Mouse (Mus musculus) limb, embryonic 11.5 days (tissue): ENCODE data around the gene Nfatc2. TPM values are rescaled to one million over a fixed set of nuclear protein-coding genes. Genes with fewer than 3 reads are reported as not detected.
A peak's percentile ranks its signal among the peaks of the same experiment; 100 is the strongest.

Experiments
- ATAC-seq: fragments of 200-750 bp; cut with Nextera tagmentation; 2 replicates; pipeline ENCODE4 v1.8.0; 2017; ENCODE audit warnings: low read depth; ENCODE audit not compliant: insufficient number of reproducible peaks, low FRiP score, low TSS enrichment
- DNase-seq: peaks from one replicate; pipeline ENCODE4 v3.0.0-alpha.2; 2015; ENCODE audit warnings: low spot score
- H3K27ac ChIP-seq: fragments of 300-500 bp; sonication (generic); replicated peaks from 2 replicates; pipeline ENCODE4 v1.5.1; 2014; ENCODE audit warnings: low read depth, mild to moderate bottlenecking, low read length
- H3K27me3 ChIP-seq: fragments of 300-500 bp; sonication (generic); 2 replicates; pipeline ENCODE4 v1.6.1; 2014; ENCODE audit warnings: mild to moderate bottlenecking, low read length, mixed read lengths; ENCODE audit not compliant: control insufficient read depth, insufficient read depth
- H3K36me3 ChIP-seq: fragments of 300-500 bp; sonication (generic); 2 replicates; pipeline ENCODE4 v1.6.1; 2014; ENCODE audit warnings: mild to moderate bottlenecking, low read length, moderate library complexity, mixed read lengths; ENCODE audit not compliant: control insufficient read depth, insufficient read depth
- H3K4me1 ChIP-seq: fragments of 300-500 bp; sonication (generic); 2 replicates; pipeline ENCODE4 v1.6.1; 2014; ENCODE audit warnings: low read length, mixed read lengths; ENCODE audit not compliant: control insufficient read depth, insufficient read depth
- H3K4me2 ChIP-seq: fragments of 300-500 bp; sonication (generic); 2 replicates; pipeline ENCODE4 v1.6.1; 2014; ENCODE audit warnings: low read depth, mild to moderate bottlenecking, moderate library complexity; ENCODE audit not compliant: severe bottlenecking
- H3K4me3 ChIP-seq: fragments of 300-500 bp; sonication (generic); 2 replicates; pipeline ENCODE4 v1.5.1; 2014; ENCODE audit warnings: low read depth, low read length
- H3K9ac ChIP-seq: fragments of 300-500 bp; sonication (generic); 2 replicates; pipeline ENCODE4 v1.6.1; 2014; ENCODE audit warnings: mild to moderate bottlenecking, low read length
- H3K9me3 ChIP-seq: fragments of 300-500 bp; sonication (generic); 2 replicates; pipeline ENCODE4 v1.6.1; 2016; ENCODE audit warnings: low read length; ENCODE audit not compliant: control insufficient read depth
- WGBS: fragments of 180-500 bp; shearing (Covaris S2); extraction: QIAGEN DNeasy Blood & Tissue Kit; methylation state at CpG from one replicate; pipeline ENCODE4 v1.1.7; 2014; 5-methylcytosine and 5-hydroxymethylcytosine counted together
- polyA plus RNA-seq: library from polyadenylated mRNA; unstranded; fragments of >200 nt; fragmentation: Nextera tagmentation; extraction: Ambion mirVana; gene quantifications from 2 replicates; pipeline ENCODE4 v1.2.1, GENCODE M21; 2014

Gene Nfatc2
- polyA plus RNA-seq, 1 experiment from 2014 or later, result 4.9 TPM

- Histone ChIP-seq H3K36me3 (no peaks in the 10 kb centered on the region), H3K9ac (no peak overlapping the region), H3K4me2 (no peak overlapping the region), H3K9me3 (no peaks in the 10 kb centered on the region), H3K27me3 (no peaks in the 10 kb centered on the region; the same call in 1 of the 2 replicates), H3K4me3 (no peak overlapping the region), H3K4me1 (peaks cover 56% of the 10 kb centered on the region), H3K27ac (no peak overlapping the region)
- no peak for DNase-seq
- no peak for ATAC-seq
- 68% methylated on average over 6 of the region's 6 CpGs for WGBS
Measured at GRCm38 (mm10) chr2:168632543-168632942, 31.1 kb upstream of the Nfatc2 start.

DNA sequence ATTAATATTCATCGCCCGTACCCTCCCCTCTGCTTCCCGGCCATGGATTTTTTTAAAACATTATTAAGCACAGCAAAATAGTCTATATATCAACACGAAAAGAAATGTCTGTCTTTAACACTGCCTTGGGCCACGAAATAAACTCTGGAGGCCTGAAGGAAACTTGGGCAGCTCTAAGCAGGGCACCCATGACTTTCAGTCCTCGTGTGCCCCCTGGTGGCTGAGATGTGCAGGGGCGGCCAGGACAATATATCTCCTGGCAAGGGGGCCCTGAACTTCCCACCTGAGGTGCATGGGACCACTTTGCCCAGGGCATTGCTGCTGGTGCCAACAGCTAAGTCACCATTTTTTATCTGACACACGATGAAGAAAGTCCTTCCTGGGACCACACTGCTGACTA lies 27.3 kb upstream of the Nfatc2 start:
- WGBS, result 29% methylated on average over 8 of the region's 8 CpGs
- Histone ChIP-seq H3K9ac (no peak overlapping the region), H3K27me3 (no peaks in the 10 kb centered on the region), H3K36me3 (no peaks in the 10 kb centered on the region), H3K9me3 (peaks cover 3% of the 10 kb centered on the region; the same call in 1 of the 2 replicates), H3K4me2 (no peak overlapping the region), H3K4me1 (peaks cover 26% of the 10 kb centered on the region), H3K4me3 (no peak overlapping the region), H3K27ac (no peak overlapping the region)
- ATAC-seq (peak; percentile 70; the same call in 1 of the 2 replicates), DNase-seq (peak; percentile 93)

DNA sequence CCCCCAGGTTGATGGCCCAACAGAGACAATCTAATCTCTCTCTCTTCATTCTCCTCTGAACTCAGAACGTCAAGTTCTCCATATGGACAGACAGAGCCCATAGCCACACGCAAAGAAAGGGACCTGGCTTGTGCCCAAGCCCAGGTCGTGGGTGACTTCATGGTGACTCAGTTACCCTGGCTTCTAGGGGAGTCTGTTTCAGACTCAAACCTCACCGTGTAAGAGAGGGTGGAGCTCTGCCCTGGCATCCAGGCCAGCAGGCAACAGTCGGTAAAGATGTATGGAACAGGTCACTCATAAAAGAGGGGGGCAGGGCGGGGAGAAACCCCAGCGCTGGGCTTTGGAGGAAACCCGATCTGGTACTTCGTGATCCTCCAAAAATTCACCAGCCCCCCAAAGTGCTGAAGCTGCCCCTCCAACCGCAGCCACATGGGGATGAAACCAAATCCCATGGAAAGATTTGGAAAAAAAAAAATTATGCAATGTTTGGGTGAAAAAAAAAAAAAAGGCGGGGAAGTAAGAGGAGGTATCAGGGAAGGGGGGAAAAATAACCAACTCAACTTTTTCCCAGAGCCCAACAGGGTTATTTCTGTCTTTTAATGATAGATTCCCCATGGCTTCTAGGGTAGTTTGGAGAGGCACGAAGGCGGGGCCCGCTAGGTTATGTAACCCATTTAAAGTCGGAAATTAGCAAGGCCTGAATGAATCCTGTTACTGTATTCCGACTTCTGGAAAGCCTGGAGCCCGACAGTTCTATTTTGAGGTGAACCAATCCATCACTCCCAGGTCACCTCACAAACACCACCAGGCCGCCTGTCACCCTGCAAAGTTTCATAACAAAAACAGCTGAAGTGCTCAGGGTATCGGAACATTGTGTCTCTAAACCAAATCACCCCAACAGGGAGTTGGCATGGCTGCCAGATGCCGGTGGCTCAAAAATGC lies 26.6 kb upstream of the Nfatc2 start:
- Histone ChIP-seq H3K27ac (no peak overlapping the region), H3K9me3 (peaks cover 3% of the 10 kb centered on the region; the same call in 1 of the 2 replicates), H3K36me3 (no peaks in the 10 kb centered on the region), H3K4me3 (no peak overlapping the region), H3K4me1 (peaks cover 20% of the 10 kb centered on the region), H3K27me3 (no peaks in the 10 kb centered on the region), H3K4me2 (no peak overlapping the region), H3K9ac (no peak overlapping the region)
- ATAC-seq, result no peak
- DNase-seq, result no peak
- WGBS, result 56% methylated on average over 20 of the region's 20 CpGs

DNA sequence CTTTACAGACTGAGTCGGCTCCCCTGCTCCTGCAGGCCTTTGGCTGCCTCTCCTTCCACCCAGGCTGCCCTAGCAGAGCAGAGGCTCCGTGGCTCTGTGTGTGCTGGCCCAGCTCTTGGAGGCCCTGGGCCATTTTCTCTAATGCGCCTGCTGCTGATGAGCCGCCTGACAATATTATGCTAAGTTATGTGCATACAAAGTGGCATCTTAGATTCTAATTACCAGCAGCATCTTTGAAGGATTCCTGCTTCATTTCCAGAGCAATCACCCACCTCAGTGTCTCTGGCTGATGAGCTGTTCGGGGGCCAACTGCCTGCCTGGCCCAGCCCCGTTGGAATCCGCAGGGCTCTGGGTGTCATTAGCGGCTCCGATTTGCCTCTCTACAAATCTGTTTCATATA lies 24.9 kb upstream of the Nfatc2 start:
- H3K4me3 ChIP-seq, result no peak overlapping the region
- DNase-seq (no peak), ATAC-seq (no peak)
- peaks cover 15% of the 10 kb centered on the region for H3K4me1 ChIP-seq
- H3K27me3 ChIP-seq, result no peaks in the 10 kb centered on the region
- no peaks in the 10 kb centered on the region for H3K36me3 ChIP-seq
- H3K27ac ChIP-seq, result no peak overlapping the region
- no peak overlapping the region for H3K4me2 ChIP-seq
- no peak overlapping the region for H3K9ac ChIP-seq
- peaks cover 3% of the 10 kb centered on the region; the same call in 1 of the 2 replicates for H3K9me3 ChIP-seq
- 73% methylated on average over 9 of the region's 9 CpGs for WGBS

DNA sequence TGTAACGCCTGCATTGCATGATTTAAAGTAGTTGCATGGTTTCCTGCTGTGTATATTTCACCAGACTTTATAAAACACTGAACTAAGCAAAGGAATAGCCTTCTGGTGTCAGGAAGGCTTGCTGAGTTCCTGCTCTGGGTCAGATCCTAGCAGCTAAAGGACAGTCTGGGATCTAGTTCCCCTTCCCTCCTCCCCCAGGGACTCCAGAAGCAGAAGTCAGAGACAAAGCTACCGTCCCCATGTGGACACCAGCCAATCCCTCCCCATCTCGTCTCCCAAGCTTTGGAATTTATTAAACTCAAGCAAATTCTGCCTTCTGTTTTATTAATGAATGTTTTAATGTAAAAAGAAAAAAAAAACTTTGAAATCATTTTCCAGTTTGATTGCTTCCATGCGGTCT lies 23.6 kb upstream of the Nfatc2 start:
- Histone ChIP-seq H3K27me3 (no peaks in the 10 kb centered on the region), H3K4me3 (no peak overlapping the region), H3K36me3 (no peaks in the 10 kb centered on the region), H3K9me3 (peaks cover 3% of the 10 kb centered on the region; the same call in 1 of the 2 replicates), H3K27ac (no peak overlapping the region), H3K4me1 (peaks cover 15% of the 10 kb centered on the region), H3K4me2 (no peak overlapping the region), H3K9ac (no peak overlapping the region)
- ATAC-seq, result no peak
- 77% methylated on average over 4 of the region's 4 CpGs for WGBS
- no peak for DNase-seq

- Histone ChIP-seq H3K9me3 (peaks cover 3% of the 10 kb centered on the region; the same call in 1 of the 2 replicates), H3K36me3 (no peaks in the 10 kb centered on the region), H3K4me2 (no peak overlapping the region), H3K27me3 (no peaks in the 10 kb centered on the region), H3K4me3 (no peak overlapping the region), H3K9ac (no peak overlapping the region), H3K27ac (no peak overlapping the region), H3K4me1 (peaks cover 25% of the 10 kb centered on the region)
- ATAC-seq (no peak), DNase-seq (no peak)
- WGBS, result 81% methylated on average over 11 of the region's 11 CpGs
Measured at GRCm38 (mm10) chr2:168621111-168621802, 19.8 kb upstream of the Nfatc2 start.

GRCm38 (mm10) chr2:168618205-168618717 lies 16.8 kb upstream of the Nfatc2 start:
- H3K27ac ChIP-seq, result peak overlapping the region; percentile 80
- H3K27me3 ChIP-seq, result no peaks in the 10 kb centered on the region
- 20% methylated on average over 15 of the region's 15 CpGs for WGBS
- H3K9me3 ChIP-seq, result no peaks in the 10 kb centered on the region
- peak; percentile 77 for DNase-seq
- H3K36me3 ChIP-seq, result no peaks in the 10 kb centered on the region
- peaks cover 29% of the 10 kb centered on the region for H3K4me1 ChIP-seq
- peak; percentile 74 for ATAC-seq
- no peak overlapping the region for H3K4me3 ChIP-seq
- 0 out of 2 replicates have a peak overlapping the region, but pooled peaks have one; percentile 10 for H3K4me2 ChIP-seq
- no peak overlapping the region for H3K9ac ChIP-seq

- 94% methylated on average over 3 of the region's 3 CpGs for WGBS
- Histone ChIP-seq H3K9me3 (no peaks in the 10 kb centered on the region), H3K27me3 (no peaks in the 10 kb centered on the region), H3K27ac (no peak overlapping the region), H3K4me2 (no peak overlapping the region), H3K9ac (no peak overlapping the region), H3K4me1 (peaks cover 37% of the 10 kb centered on the region), H3K36me3 (no peaks in the 10 kb centered on the region), H3K4me3 (no peak overlapping the region)
- ATAC-seq (no peak), DNase-seq (no peak)
Measured at GRCm38 (mm10) chr2:168615160-168615559, 13.7 kb upstream of the Nfatc2 start.
